Mouse (Mus musculus): ENCODE measurements around the gene Taar5. TPM values are rescaled to one million over a fixed set of nuclear protein-coding genes. Genes with fewer than 3 reads are reported as not detected.

Taar5 gene
- total and polyA plus RNA-seq, 3 experiments, result not detected

Other genes starting within 250 kb of the Taar5 start
- 100 to 1,000 TPM; 531 to 586 TPM for gene Rps12, start 183.4 kb upstream of the Taar5 start, total RNA-seq (2021)
- gene Rps12, start 183.4 kb upstream of the Taar5 start, polyA plus RNA-seq (2012; rRNA removed), result 612 and 712 TPM in 2 replicates
- 10 to 100 TPM; 24.6 to 37.9 TPM for gene Slc18b1, start 173.7 kb upstream of the Taar5 start, total RNA-seq (2021)
- gene Slc18b1, start 173.7 kb upstream of the Taar5 start, polyA plus RNA-seq (2012; rRNA removed), result 16.4 and 17.1 TPM in 2 replicates
- gene Vnn3, start 119.2 kb upstream of the Taar5 start, total RNA-seq (2021), result 10 to 100 TPM in 1 of 2 experiments, 1 to 10 TPM in 1; 6.1 to 57.5 TPM
- 20.1 and 46.8 TPM in 2 replicates for gene Vnn3, start 119.2 kb upstream of the Taar5 start, polyA plus RNA-seq (2012; rRNA removed)
- 10 to 100 TPM; 22.7 to 49.8 TPM for gene Vnn1, start 76.0 kb upstream of the Taar5 start, total RNA-seq (2021)
- gene Vnn1, start 76.0 kb upstream of the Taar5 start, polyA plus RNA-seq (2012; rRNA removed), result 13.8 and 19.2 TPM in 2 replicates
- not detected for gene Taar1, start 50.4 kb upstream of the Taar5 start, total RNA-seq (2021)
- gene Taar1, start 50.4 kb upstream of the Taar5 start, polyA plus RNA-seq (2012; rRNA removed), result not detected in 2 replicates
- gene Taar2, start 32.1 kb upstream of the Taar5 start, total RNA-seq (2021), result not detected
- not detected in 2 replicates for gene Taar2, start 32.1 kb upstream of the Taar5 start, polyA plus RNA-seq (2012; rRNA removed)
- not detected for gene Taar3, start 21.1 kb upstream of the Taar5 start, total RNA-seq (2021)
- not detected in 2 replicates for gene Taar3, start 21.1 kb upstream of the Taar5 start, polyA plus RNA-seq (2012; rRNA removed)
- gene Taar4, start 10.2 kb upstream of the Taar5 start, total RNA-seq (2021), result not detected
- gene Taar4, start 10.2 kb upstream of the Taar5 start, polyA plus RNA-seq (2012; rRNA removed), result not detected in 2 replicates
- gene Taar6, start 14.9 kb downstream of the Taar5 start, total RNA-seq (2021), result not detected
- not detected in 2 replicates for gene Taar6, start 14.9 kb downstream of the Taar5 start, polyA plus RNA-seq (2012; rRNA removed)
- gene Taar7a, start 22.8 kb downstream of the Taar5 start, total RNA-seq (2021), result not detected
- gene Taar7a, start 22.8 kb downstream of the Taar5 start, polyA plus RNA-seq (2012; rRNA removed), result not detected in 2 replicates
- gene Taar7b, start 29.2 kb downstream of the Taar5 start, total RNA-seq (2021), result not detected
- gene Taar7b, start 29.2 kb downstream of the Taar5 start, polyA plus RNA-seq (2012; rRNA removed), result not detected in 2 replicates
- not detected for gene Taar7d, start 56.5 kb downstream of the Taar5 start, total RNA-seq (2021)
- not detected in 2 replicates for gene Taar7d, start 56.5 kb downstream of the Taar5 start, polyA plus RNA-seq (2012; rRNA removed)
- not detected for gene Taar7e, start 66.9 kb downstream of the Taar5 start, total RNA-seq (2021)
- not detected in 2 replicates for gene Taar7e, start 66.9 kb downstream of the Taar5 start, polyA plus RNA-seq (2012; rRNA removed)
- not detected for gene Taar7f, start 78.8 kb downstream of the Taar5 start, total RNA-seq (2021)
- gene Taar7f, start 78.8 kb downstream of the Taar5 start, polyA plus RNA-seq (2012; rRNA removed), result not detected in 2 replicates
- gene Taar8a, start 105.8 kb downstream of the Taar5 start, total RNA-seq (2021), result not detected
- not detected in 2 replicates for gene Taar8a, start 105.8 kb downstream of the Taar5 start, polyA plus RNA-seq (2012; rRNA removed)
- gene Taar8b, start 121.6 kb downstream of the Taar5 start, total RNA-seq (2021), result not detected
- gene Taar8b, start 121.6 kb downstream of the Taar5 start, polyA plus RNA-seq (2012; rRNA removed), result not detected in 2 replicates
- not detected for gene Taar8c, start 131.2 kb downstream of the Taar5 start, total RNA-seq (2021)
- gene Taar8c, start 131.2 kb downstream of the Taar5 start, polyA plus RNA-seq (2012; rRNA removed), result not detected in 2 replicates
- gene Taar9, start 138.8 kb downstream of the Taar5 start, total RNA-seq (2021), result not detected
- gene Taar9, start 138.8 kb downstream of the Taar5 start, polyA plus RNA-seq (2012; rRNA removed), result not detected in 2 replicates
- 100 to 1,000 TPM; 115 to 182 TPM for gene Stx7, start 178.6 kb downstream of the Taar5 start, total RNA-seq (2021)
- gene Stx7, start 178.6 kb downstream of the Taar5 start, polyA plus RNA-seq (2012; rRNA removed), result 48.7 and 66.3 TPM in 2 replicates

Data from adrenal gland, adult 2 months (tissue).